Mouse (Mus musculus): Measurements from ENCODE around the gene Plin3. TPM values are rescaled to one million over a fixed set of nuclear protein-coding genes. Genes with fewer than 3 reads are reported as not detected.

Gene Plin3
- polyA plus RNA-seq, 1 experiment from 2014 or later, result 27.1 TPM

- ATAC-seq (ENCODE audit: low read depth), result no peak
- peak overlapping the region; percentile 84 for H3K27ac ChIP-seq
Observed at GRCm38 (mm10) chr17:56324419-56324818, 31.7 kb upstream of the Plin3 start.

DNA sequence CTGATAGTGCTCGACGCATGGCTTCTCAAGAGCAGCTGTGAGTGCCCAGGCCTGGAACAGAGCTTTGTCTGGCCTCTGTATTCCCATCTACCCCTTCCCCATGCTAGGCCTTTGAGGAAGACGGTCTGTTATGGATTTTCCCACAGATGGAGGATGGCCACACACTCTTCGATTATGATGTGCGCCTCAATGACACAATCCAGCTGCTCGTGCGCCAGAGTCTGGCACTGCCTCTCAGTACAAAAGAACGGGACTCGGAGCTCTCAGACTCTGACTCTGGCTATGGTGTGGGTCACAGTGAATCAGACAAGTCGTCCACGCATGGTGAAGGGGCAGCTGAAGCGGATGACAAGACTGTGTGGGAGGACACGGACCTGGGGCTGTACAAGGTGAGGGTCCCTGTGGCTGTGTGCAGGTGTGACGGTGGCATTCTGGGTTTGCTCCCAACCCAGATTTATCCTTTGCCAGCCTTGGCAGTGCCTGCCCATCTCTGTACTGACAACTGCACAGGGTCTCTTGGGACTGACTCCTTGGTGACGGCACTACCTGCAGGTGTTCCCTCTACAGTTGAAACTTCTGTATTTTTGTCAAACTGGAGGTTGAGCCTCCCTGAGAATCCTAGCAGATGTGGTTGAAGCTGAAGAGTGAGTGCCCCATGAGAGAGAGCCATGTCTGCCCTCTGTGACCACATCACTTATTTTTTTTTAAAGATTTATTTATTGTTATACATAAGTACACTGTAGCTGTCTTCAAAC lies 16.7 kb upstream of the Plin3 start:
- no peak for DNase-seq
- Histone ChIP-seq H3K36me3 (peaks cover 98% of the 10 kb centered on the region), H3K4me3 (replicated peaks) (no peak overlapping the region)

More at GRCm38 (mm10) chr17:56324419-56324818, 31.7 kb upstream of the Plin3 start:
- peak overlapping the region; percentile 77 for H3K4me2 ChIP-seq
- no peaks in the 10 kb centered on the region for H3K27me3 ChIP-seq
- 0 out of 2 replicates have a peak overlapping the region, but pooled peaks have one; percentile 58 for H3K9ac ChIP-seq
- WGBS (ENCODE audit: insufficient replicate concordance), result 69% methylated on average over 3 of the region's 3 CpGs
- H3K4me1 ChIP-seq (replicated peaks), result peaks cover 47% of the 10 kb centered on the region
- H3K9me3 ChIP-seq (replicated peaks), result no peaks in the 10 kb centered on the region
- DNase-seq, result no peak
- no peak overlapping the region for H3K4me3 ChIP-seq (replicated peaks)
- H3K36me3 ChIP-seq, result peaks cover 48% of the 10 kb centered on the region

GRCm38 (mm10) chr17:56308088-56308487 lies 15.4 kb upstream of the Plin3 start:
- Histone ChIP-seq H3K4me1 (replicated peaks) (peaks cover 48% of the 10 kb centered on the region), H3K27me3 (no peaks in the 10 kb centered on the region), H3K9me3 (replicated peaks) (no peaks in the 10 kb centered on the region), H3K27ac (no peak overlapping the region), H3K9ac (0 out of 2 replicates have a peak overlapping the region, but pooled peaks have one; percentile 88), H3K36me3 (peaks cover 85% of the 10 kb centered on the region), H3K4me3 (replicated peaks) (no peak overlapping the region), H3K4me2 (no peak overlapping the region)
- no peak for ATAC-seq (ENCODE audit: low read depth)
- no peak for DNase-seq
- 83% methylated on average over 6 of the region's 6 CpGs for WGBS (ENCODE audit: insufficient replicate concordance)

More for the DNA sequence above, 16.7 kb upstream of the Plin3 start:
- Histone ChIP-seq H3K4me2 (no peak overlapping the region), H3K9ac (no peak overlapping the region), H3K27ac (no peak overlapping the region), H3K4me1 (replicated peaks) (peaks cover 43% of the 10 kb centered on the region), H3K27me3 (no peaks in the 10 kb centered on the region), H3K9me3 (replicated peaks) (no peaks in the 10 kb centered on the region)
- ATAC-seq (ENCODE audit: low read depth), result no peak
- 85% methylated on average over 15 of the region's 15 CpGs for WGBS (ENCODE audit: insufficient replicate concordance)

GRCm38 (mm10) chr17:56305826-56306225 lies 13.2 kb upstream of the Plin3 start:
- no peak for ATAC-seq (ENCODE audit: low read depth)
- H3K4me3 ChIP-seq (replicated peaks), result peak overlapping the region; percentile 91
- H3K4me2 ChIP-seq, result peak overlapping the region; percentile 97
- H3K4me1 ChIP-seq (replicated peaks), result peaks cover 61% of the 10 kb centered on the region
- peaks cover 62% of the 10 kb centered on the region for H3K36me3 ChIP-seq
- H3K27ac ChIP-seq, result peak overlapping the region; percentile 74
- peak overlapping the region; percentile 88 for H3K9ac ChIP-seq
- H3K27me3 ChIP-seq, result no peaks in the 10 kb centered on the region
- 72% methylated on average over 8 of the region's 8 CpGs for WGBS (ENCODE audit: insufficient replicate concordance)
- DNase-seq, result no peak
- no peaks in the 10 kb centered on the region for H3K9me3 ChIP-seq (replicated peaks)

DNA sequence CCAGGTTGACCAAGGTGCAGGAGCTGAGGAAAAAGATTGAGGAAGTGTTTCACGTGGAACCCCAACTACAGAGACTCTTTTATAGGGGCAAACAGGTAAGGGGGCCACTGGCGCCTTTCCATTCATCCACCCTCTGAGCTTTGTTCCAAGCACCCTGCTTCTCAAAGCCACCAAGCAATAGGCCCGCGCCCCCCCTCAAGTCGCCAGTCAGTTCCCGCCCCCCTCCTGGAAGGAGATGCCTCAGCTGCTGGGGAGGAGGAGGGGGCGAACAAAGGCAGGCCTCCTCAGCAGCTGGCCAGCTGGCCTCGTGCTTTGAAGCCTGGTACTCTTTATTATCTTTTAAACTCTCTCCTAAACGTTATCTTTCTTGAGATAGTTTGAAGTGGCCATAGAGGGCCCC lies 12.5 kb upstream of the Plin3 start:
- peak overlapping the region; percentile 91 for H3K4me3 ChIP-seq (replicated peaks)
- peak overlapping the region; percentile 88 for H3K9ac ChIP-seq
- peaks cover 56% of the 10 kb centered on the region for H3K36me3 ChIP-seq
- peak overlapping the region; percentile 74 for H3K27ac ChIP-seq
- WGBS (ENCODE audit: insufficient replicate concordance), result 32% methylated on average over 9 of the region's 9 CpGs
- peak overlapping the region; percentile 97 for H3K4me2 ChIP-seq
- 0 out of 2 replicates have a peak, but pooled peaks cover 2% of the 10 kb centered on the region for H3K27me3 ChIP-seq
- H3K4me1 ChIP-seq (replicated peaks), result peaks cover 61% of the 10 kb centered on the region
- H3K9me3 ChIP-seq (replicated peaks), result no peaks in the 10 kb centered on the region
- ATAC-seq (ENCODE audit: low read depth), result no peak
- DNase-seq, result no peak

DNA sequence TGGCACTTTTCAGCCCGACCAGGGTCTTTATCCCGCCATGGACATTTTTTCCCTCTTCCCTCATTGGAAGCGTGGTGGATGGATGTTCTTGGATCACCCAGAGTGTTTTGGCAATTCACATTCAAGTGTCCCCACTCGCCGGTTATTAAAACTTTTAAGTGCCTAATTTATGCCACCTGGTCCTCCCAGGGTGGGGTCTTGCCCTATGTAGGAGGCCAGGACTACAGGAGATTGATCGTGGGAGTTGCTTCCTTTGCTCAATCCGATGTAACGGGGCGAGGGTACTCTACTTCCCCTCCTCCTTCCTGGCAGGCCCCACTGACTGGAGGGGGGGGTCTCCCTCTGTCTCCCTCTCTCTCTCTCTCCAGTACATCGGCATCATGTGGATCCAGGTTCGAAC lies 12.0 kb upstream of the Plin3 start:
- Histone ChIP-seq H3K36me3 (peaks cover 51% of the 10 kb centered on the region), H3K4me1 (replicated peaks) (peaks cover 61% of the 10 kb centered on the region)
- no peak for DNase-seq

DNA sequence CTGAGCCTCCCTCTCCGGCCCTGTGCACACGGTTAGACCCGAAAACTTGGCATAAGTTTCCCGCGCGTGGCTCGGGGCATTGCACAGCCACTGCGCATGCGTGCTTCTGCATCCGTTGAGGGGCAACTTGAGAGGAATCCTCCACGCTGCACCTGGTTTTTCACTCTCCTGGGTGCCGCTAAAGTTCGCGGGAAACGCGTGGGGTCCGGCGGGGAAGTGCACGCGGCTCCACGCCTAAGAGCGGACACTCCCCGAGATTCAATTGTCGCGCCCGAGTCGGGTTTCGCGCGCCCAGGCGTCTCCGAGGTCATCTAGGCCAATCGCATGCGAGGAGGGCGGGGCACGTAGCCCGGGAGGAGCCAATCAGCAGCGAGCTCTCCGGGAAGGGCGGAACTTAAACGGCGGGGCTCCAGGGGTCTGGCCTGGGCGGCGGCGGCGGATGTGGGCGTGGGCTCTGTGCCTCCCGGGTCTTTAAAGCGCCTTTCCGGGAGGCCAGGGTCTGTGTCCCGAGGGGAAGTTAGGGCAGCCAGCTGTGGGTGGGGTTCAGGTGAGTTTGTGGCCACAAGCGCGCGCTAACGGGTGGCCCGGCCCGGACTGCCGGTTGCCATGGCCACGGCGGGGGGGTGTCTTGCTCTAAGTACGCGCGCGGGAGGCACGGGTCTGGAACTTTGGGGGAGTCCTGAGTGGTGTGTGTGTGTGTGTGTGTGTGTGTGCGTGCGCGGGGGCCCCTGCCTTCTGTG lies 11.3 kb upstream of the Plin3 start:
- H3K4me2 ChIP-seq, result peak overlapping the region; percentile 97
- no peaks in the 10 kb centered on the region for H3K9me3 ChIP-seq (replicated peaks)
- 0 out of 2 replicates have a peak, but pooled peaks cover 3% of the 10 kb centered on the region for H3K27me3 ChIP-seq
- peak overlapping the region; percentile 91 for H3K4me3 ChIP-seq (replicated peaks)
- 1% methylated on average over 68 of the region's 68 CpGs for WGBS (ENCODE audit: insufficient replicate concordance)
- ATAC-seq (ENCODE audit: low read depth), result peak; percentile 87
- peak overlapping the region; percentile 93 for H3K9ac ChIP-seq
- peaks cover 44% of the 10 kb centered on the region for H3K36me3 ChIP-seq
- H3K4me1 ChIP-seq (replicated peaks), result peaks cover 61% of the 10 kb centered on the region
- DNase-seq, result peak; percentile 96
- peak overlapping the region; percentile 96 for H3K27ac ChIP-seq

More for the DNA sequence above, 12.0 kb upstream of the Plin3 start:
- peak overlapping the region; percentile 74 for H3K27ac ChIP-seq
- H3K9me3 ChIP-seq (replicated peaks), result no peaks in the 10 kb centered on the region
- WGBS (ENCODE audit: insufficient replicate concordance), result 15% methylated on average over 11 of the region's 11 CpGs
- peak overlapping the region; percentile 97 for H3K4me2 ChIP-seq
- H3K27me3 ChIP-seq, result 0 out of 2 replicates have a peak, but pooled peaks cover 3% of the 10 kb centered on the region
- peak overlapping the region; percentile 88 for H3K9ac ChIP-seq
- ATAC-seq (ENCODE audit: low read depth), result no peak
- H3K4me3 ChIP-seq (replicated peaks), result peak overlapping the region; percentile 91

DNA sequence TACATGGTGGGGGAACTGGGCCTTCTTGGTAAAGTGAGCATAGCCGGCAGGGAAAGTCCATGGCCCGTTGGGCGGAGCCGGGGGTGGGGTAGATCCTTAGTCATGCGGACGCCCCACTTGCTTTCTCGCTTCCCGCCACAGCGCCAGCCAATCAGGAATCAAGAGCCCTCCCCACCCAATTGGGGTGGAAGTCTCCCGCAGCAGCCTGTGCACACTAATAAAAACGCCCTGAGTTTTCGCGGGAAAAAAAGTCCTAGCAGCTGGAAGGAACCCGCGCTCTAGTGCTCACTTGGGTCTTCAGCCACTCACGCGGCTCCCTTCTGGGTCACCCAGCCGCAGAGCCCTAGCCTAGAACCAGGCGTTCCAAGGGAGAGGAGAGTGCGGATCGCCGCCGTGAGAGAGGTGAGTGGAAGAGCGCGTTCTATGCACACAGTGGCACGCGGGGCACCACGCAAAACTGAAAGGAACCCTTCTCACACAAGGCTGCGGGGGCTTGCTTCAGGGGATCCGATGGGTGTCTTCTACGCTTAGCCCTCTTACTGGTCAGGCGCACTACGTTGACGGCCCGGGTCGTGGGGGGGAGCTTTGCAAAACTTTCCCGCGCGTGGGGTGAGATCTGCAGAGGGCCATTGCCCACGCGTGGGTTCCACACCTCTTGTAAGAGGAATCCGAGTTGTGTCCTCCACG lies 10.6 kb upstream of the Plin3 start, which contains the start of gene Uhrf1:
Gene Uhrf1, plus strand, starts transcription at position 162 of the 687 bp plus-strand sequence.
- peaks cover 57% of the 10 kb centered on the region for H3K4me1 ChIP-seq (replicated peaks)
- WGBS (ENCODE audit: insufficient replicate concordance), result under 1% methylated on average over 43 of the region's 43 CpGs
- H3K27ac ChIP-seq, result peak within 1 kb of the TSS; percentile 96

DNA sequence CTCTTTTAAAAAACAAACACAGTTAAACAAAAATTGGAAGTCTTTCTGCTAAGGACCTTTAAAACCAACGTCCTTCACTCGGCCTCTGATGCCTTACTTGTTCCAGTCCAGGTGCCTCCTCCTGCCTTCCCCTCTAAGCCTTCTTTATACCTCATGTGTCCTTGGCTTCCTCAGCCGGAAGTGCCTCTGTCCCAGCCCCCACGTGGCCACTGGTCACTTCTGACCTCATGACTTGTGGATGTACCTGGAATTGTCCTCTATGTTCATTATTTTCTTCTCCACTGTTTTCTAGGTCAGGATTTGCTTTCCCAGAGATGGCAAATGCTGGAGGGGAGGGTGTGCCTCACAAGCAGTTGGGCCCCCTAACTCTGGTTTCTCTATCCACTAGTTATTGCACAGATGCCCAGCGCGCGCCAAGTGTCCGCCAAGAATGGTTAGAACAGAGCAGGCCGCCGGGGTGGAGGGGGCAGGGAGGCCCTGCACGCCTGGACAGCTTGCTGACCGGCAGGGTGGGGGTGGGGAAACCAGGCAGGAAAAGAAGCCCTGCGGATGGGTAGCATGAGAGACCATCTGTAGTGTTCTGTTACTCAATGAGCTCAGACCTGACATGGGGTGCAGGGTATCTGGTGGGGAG lies 9.8 kb upstream of the Plin3 start:
- Histone ChIP-seq H3K27ac (peak overlapping the region; percentile 87), H3K9me3 (replicated peaks) (no peaks in the 10 kb centered on the region), H3K4me3 (replicated peaks) (peak overlapping the region; percentile 91), H3K4me2 (peak overlapping the region; percentile 97), H3K36me3 (peaks cover 29% of the 10 kb centered on the region), H3K4me1 (replicated peaks) (peaks cover 49% of the 10 kb centered on the region), H3K9ac (peak overlapping the region; percentile 73), H3K27me3 (0 out of 2 replicates have a peak, but pooled peaks cover 3% of the 10 kb centered on the region)
- DNase-seq (no peak), ATAC-seq (ENCODE audit: low read depth) (peak; percentile 5)
- 44% methylated on average over 13 of the region's 13 CpGs for WGBS (ENCODE audit: insufficient replicate concordance)

More for the DNA sequence above, 10.6 kb upstream of the Plin3 start, which contains the start of gene Uhrf1:
- H3K9ac ChIP-seq, result peak within 1 kb of the TSS; percentile 93
- H3K27me3 ChIP-seq, result 0 out of 2 replicates have a peak, but pooled peaks cover 3% of the 10 kb centered on the region
- no peaks in the 10 kb centered on the region for H3K9me3 ChIP-seq (replicated peaks)
- H3K4me2 ChIP-seq, result peak within 1 kb of the TSS; percentile 97
- DNase-seq (peak; percentile 92), ATAC-seq (ENCODE audit: low read depth) (peak; percentile 85)
- H3K36me3 ChIP-seq, result peaks cover 37% of the 10 kb centered on the region
- peak within 1 kb of the TSS; percentile 91 for H3K4me3 ChIP-seq (replicated peaks)

DNA sequence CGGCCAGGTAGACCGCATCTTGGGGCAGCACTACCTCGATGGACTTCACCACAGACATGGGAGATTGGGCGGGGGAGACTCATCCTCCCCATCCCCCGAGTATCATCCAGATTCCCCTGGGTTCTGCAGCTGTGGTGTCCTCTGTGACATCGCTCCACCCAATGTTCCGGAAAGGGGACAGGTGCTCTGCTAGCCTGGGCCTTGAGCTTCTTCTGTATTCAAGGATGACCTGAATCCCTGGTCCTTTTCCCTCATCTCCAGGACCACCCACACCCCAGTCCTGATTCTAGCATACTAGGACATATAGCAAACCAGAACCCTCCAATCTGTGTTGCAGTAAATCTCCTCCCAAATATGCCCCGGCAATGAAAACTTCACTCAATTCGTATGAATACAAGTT lies 7.5 kb upstream of the Plin3 start, which contains the start of gene Arrdc5:
Gene Arrdc5, minus strand, starts transcription at position 101 of the 400 bp plus-strand sequence.
- H3K4me2 ChIP-seq, result no peak within 1 kb of the TSS
- 83% methylated on average over 9 of the region's 9 CpGs for WGBS (ENCODE audit: insufficient replicate concordance)
- DNase-seq, result no peak
- peaks cover 6% of the 10 kb centered on the region for H3K36me3 ChIP-seq
- no peak within 1 kb of the TSS for H3K9ac ChIP-seq
- H3K4me1 ChIP-seq (replicated peaks), result peaks cover 26% of the 10 kb centered on the region
- no peaks in the 10 kb centered on the region for H3K9me3 ChIP-seq (replicated peaks)
- H3K27ac ChIP-seq, result no peak within 1 kb of the TSS; the same call in 1 of the 2 replicates
- no peak for ATAC-seq (ENCODE audit: low read depth)
- H3K27me3 ChIP-seq, result 0 out of 2 replicates have a peak, but pooled peaks cover 3% of the 10 kb centered on the region
- no peak within 1 kb of the TSS for H3K4me3 ChIP-seq (replicated peaks)

Data from liver, embryonic 13.5 days (tissue).